In genomic region chr1:86499903-86500302, GRCm38 (mm10) we compare ENCODE assay signal across 8 mouse cellular contexts. TPM values are rescaled to one million over a fixed set of nuclear protein-coding genes. Genes with fewer than 3 reads are reported as not detected.
DNase-seq lines count a peak whose midpoint lies in the region; ATAC-seq lines count a peak whose summit lies in the region.

No protein-coding gene starts in this region.

- no peak overlapping the region for H3K9ac ChIP-seq in intestine, embryonic 14.5 days (ENCODE audit: low read length)
- H3K9ac ChIP-seq in intestine, embryonic 15.5 days: no peak overlapping the region
- H3K9ac ChIP-seq in heart, embryonic 11.5 days (ENCODE audit: low read depth, low read length): 0 out of 2 replicates have a peak overlapping the region, but pooled peaks have one; percentile 22

- H3K27me3 ChIP-seq in intestine, embryonic 14.5 days (replicated peaks; ENCODE audit: control insufficient read depth, insufficient read depth, low read length): no peaks in the 10 kb centered on the region
- no peaks in the 10 kb centered on the region for H3K27me3 ChIP-seq in intestine, embryonic 15.5 days (replicated peaks)
- H3K27me3 ChIP-seq in heart, embryonic 11.5 days (ENCODE audit: control insufficient read depth, insufficient read depth, low read length): no peaks in the 10 kb centered on the region

- H3K4me1 ChIP-seq in intestine, embryonic 14.5 days (replicated peaks; ENCODE audit: control insufficient read depth, insufficient read depth, low read length): peaks cover 38% of the 10 kb centered on the region
- peaks cover 65% of the 10 kb centered on the region for H3K4me1 ChIP-seq in intestine, embryonic 15.5 days (replicated peaks)
- H3K4me1 ChIP-seq in heart, embryonic 11.5 days (ENCODE audit: control insufficient read depth, insufficient read depth, low read length): peaks cover 45% of the 10 kb centered on the region

- 34% methylated on average over 3 of the region's 3 CpGs for WGBS in intestine, embryonic 14.5 days
- 43% methylated on average over 3 of the region's 3 CpGs for WGBS in intestine, embryonic 15.5 days
- 43% methylated on average over 3 of the region's 3 CpGs for WGBS in heart, embryonic 11.5 days (ENCODE audit: insufficient replicate concordance)

- intact Hi-C loops in left cerebral cortex, postnatal 25 days (cut with DNase I): loop anchor here (1.0 kb wide), 1 partner anchor 65 kb away; no protein-coding TSS in a partner anchor

- ATAC-seq in intestine, embryonic 14.5 days (replicated peaks; ENCODE audit: low FRiP score, low TSS enrichment, low read depth): no peak
- no peak for ATAC-seq in intestine, embryonic 15.5 days
- no peak for ATAC-seq in heart, embryonic 11.5 days (replicated peaks; ENCODE audit: insufficient number of reproducible peaks, low FRiP score, low TSS enrichment)

- no peak overlapping the region for H3K4me3 ChIP-seq in intestine, embryonic 14.5 days (ENCODE audit: low read depth, low read length)
- H3K4me3 ChIP-seq in intestine, embryonic 15.5 days (replicated peaks): no peak overlapping the region
- no peak overlapping the region for H3K4me3 ChIP-seq in heart, embryonic 11.5 days (ENCODE audit: low read depth, low read length)

- no peak overlapping the region for H3K4me2 ChIP-seq in intestine, embryonic 14.5 days (ENCODE audit: low read length)
- no peak overlapping the region for H3K4me2 ChIP-seq in intestine, embryonic 15.5 days (replicated peaks)
- H3K4me2 ChIP-seq in heart, embryonic 11.5 days: no peak overlapping the region

- H3K36me3 ChIP-seq in intestine, embryonic 14.5 days (ENCODE audit: control insufficient read depth, insufficient read depth, low read length): no peaks in the 10 kb centered on the region
- no peaks in the 10 kb centered on the region for H3K36me3 ChIP-seq in intestine, embryonic 15.5 days
- H3K36me3 ChIP-seq in heart, embryonic 11.5 days (ENCODE audit: control insufficient read depth, insufficient read depth, low read length): no peaks in the 10 kb centered on the region

- no peak overlapping the region for H3K27ac ChIP-seq in intestine, embryonic 14.5 days (ENCODE audit: low read depth)
- H3K27ac ChIP-seq in intestine, embryonic 15.5 days: no peak overlapping the region
- H3K27ac ChIP-seq in heart, embryonic 11.5 days (ENCODE audit: low read depth, low read length): no peak overlapping the region

- peak; percentile 74 for DNase-seq in intestine, embryonic 14.5 days (ENCODE audit: low spot score)
- peak; percentile 83 for DNase-seq in ES-CJ7 (ENCODE audit: low read depth, low spot score)
- DNase-seq in cerebellum, postnatal 25 days: peak; percentile 65 to 82
- peak; percentile 46 to 58 for DNase-seq in left cerebral cortex, postnatal 25 days (ENCODE audit: low spot score in 2 of 2)
- peak; percentile 58 to 62 for DNase-seq in right cerebral cortex, adult 2 months (ENCODE audit: low spot score in 2 of 2)
- DNase-seq in yolk sac, embryonic 10.5 days (ENCODE audit: low spot score): peak; percentile 48

- no peaks in the 10 kb centered on the region for H3K9me3 ChIP-seq in intestine, embryonic 14.5 days (ENCODE audit: control insufficient read depth, low read length)
- H3K9me3 ChIP-seq in intestine, embryonic 15.5 days: no peaks in the 10 kb centered on the region
- no peaks in the 10 kb centered on the region for H3K9me3 ChIP-seq in heart, embryonic 11.5 days (replicated peaks; ENCODE audit: control insufficient read depth, low read length)

RNA-seq across cellular contexts. Expression of gene Ptma, which starts 26.6 kb away (rescaled TPM):
- polyA plus RNA-seq in intestine, embryonic 14.5 days (2014; fragmentation: Nextera tagmentation; extraction: Ambion mirVana): 2,795 and 2,826 TPM in 2 replicates
- polyA plus RNA-seq in intestine, embryonic 15.5 days (2015; fragmentation: Nextera tagmentation; extraction: Ambion mirVana): 2,151 and 2,475 TPM in 2 replicates
- polyA plus RNA-seq in heart, embryonic 11.5 days (2014; fragmentation: Nextera tagmentation; extraction: Ambion mirVana): 1,195 and 1,343 TPM in 2 replicates
- 100 to 1,000 TPM; 359 to 366 TPM for total RNA-seq in left cerebral cortex, postnatal 25 days (2021)
